Mouse (Mus musculus) ES-E14 (cell line): Measurements from ENCODE around the gene Sh3pxd2a. TPM values are rescaled to one million over a fixed set of nuclear protein-coding genes. Genes with fewer than 3 reads are reported as not detected.

ENCODE experiments used
- DNase-seq: peaks from one replicate; pipeline ENCODE4 v3.0.0-alpha.2; 2013; ENCODE audit warnings: low read depth, low spot score
- H3K27ac ChIP-seq: 2 replicates; pipeline ENCODE4 v1.5.1; 2012; ENCODE audit warnings: low read depth, mild to moderate bottlenecking, low read length, moderate library complexity, mixed read lengths; ENCODE audit not compliant: poor library complexity, insufficient read depth, severe bottlenecking
- H3K36me3 ChIP-seq: 2 replicates; pipeline ENCODE4 v1.6.1; 2012; ENCODE audit warnings: mild to moderate bottlenecking, low read length, moderate library complexity, mixed read lengths; ENCODE audit not compliant: control insufficient read depth, poor library complexity, insufficient read depth, severe bottlenecking
- H3K4me1 ChIP-seq, 2 experiments: fragments of 150-350 bp in 1 of 2; sonication (generic) in 1 of 2; 2 replicates each; pipeline ENCODE4 v1.6.1; 2012; ENCODE audit warnings: low read length in 2 of 2, mild to moderate bottlenecking in 1 of 2, mixed read lengths in 1 of 2; ENCODE audit not compliant: control insufficient read depth in 2 of 2, insufficient read depth in 2 of 2, poor library complexity in 1 of 2
- H3K4me3 ChIP-seq, 2 experiments: fragments of 150-350 bp in 1 of 2; sonication (generic) in 1 of 2; 2 replicates each; pipeline ENCODE4 v1.5.1; 2012; ENCODE audit warnings: low read length in 2 of 2, low read depth in 1 of 2, mild to moderate bottlenecking in 1 of 2, mixed read lengths in 1 of 2; ENCODE audit not compliant: insufficient read depth in 1 of 2, poor library complexity in 1 of 2, severe bottlenecking in 1 of 2
- H3K9ac ChIP-seq: 2 replicates; pipeline ENCODE4 v1.6.1; 2012; ENCODE audit warnings: low read depth, mild to moderate bottlenecking, low read length, mixed read lengths; ENCODE audit not compliant: poor library complexity, insufficient read depth, severe bottlenecking
- H3K9me3 ChIP-seq: fragments of 150-350 bp; sonication (generic); 2 replicates; pipeline ENCODE4 v1.6.1; 2012; ENCODE audit warnings: low read depth, mild to moderate bottlenecking, low read length; ENCODE audit not compliant: control insufficient read depth, insufficient read depth
- CHD2 ChIP-seq: IDR thresholded peaks from 2 replicates; pipeline ENCODE4 v1.6.1; 2014; ENCODE audit warnings: mild to moderate bottlenecking, low read depth, low read length, inconsistent platforms
- HCFC1 ChIP-seq: IDR thresholded peaks from 2 replicates; pipeline ENCODE4 v1.6.1; 2012; ENCODE audit warnings: low read length, inconsistent platforms, borderline replicate concordance; ENCODE audit not compliant: insufficient read depth
- MAFK ChIP-seq: IDR thresholded peaks from 2 replicates; pipeline ENCODE4 v1.6.1; 2014; ENCODE audit warnings: mild to moderate bottlenecking, low read depth, low read length, inconsistent platforms; ENCODE audit not compliant: insufficient read depth
- ZC3H11A ChIP-seq: IDR thresholded peaks from 2 replicates; pipeline ENCODE4 v1.6.1; 2012; ENCODE audit warnings: low read depth, mild to moderate bottlenecking, inconsistent platforms, low read length, borderline replicate concordance
- ZNF384 ChIP-seq: IDR thresholded peaks from 2 replicates; pipeline ENCODE4 v1.6.1; 2012; ENCODE audit warnings: low read depth, low read length, inconsistent platforms
- in situ Hi-C, 2 experiments: fragments of 600-800 bp; cut with MboI; formaldehyde crosslinking; loops; one replicate each; pipeline ENCODE4 v1.15.1; 2025; ENCODE audit warnings: low sequenced_read_pairs in 2 of 2, inconsistent platforms in 1 of 2; ENCODE audit not compliant: unreplicated experiment in 2 of 2
- total RNA-seq: library from RNA; depleted of rRNA; stranded (reverse); fragments of 300-350 nt; gene quantifications from 2 replicates; pipeline ENCODE4 v1.2.3, GENCODE M21; 2012

Gene Sh3pxd2a
- total RNA-seq, 1 experiment: 13.0 TPM

DNA sequence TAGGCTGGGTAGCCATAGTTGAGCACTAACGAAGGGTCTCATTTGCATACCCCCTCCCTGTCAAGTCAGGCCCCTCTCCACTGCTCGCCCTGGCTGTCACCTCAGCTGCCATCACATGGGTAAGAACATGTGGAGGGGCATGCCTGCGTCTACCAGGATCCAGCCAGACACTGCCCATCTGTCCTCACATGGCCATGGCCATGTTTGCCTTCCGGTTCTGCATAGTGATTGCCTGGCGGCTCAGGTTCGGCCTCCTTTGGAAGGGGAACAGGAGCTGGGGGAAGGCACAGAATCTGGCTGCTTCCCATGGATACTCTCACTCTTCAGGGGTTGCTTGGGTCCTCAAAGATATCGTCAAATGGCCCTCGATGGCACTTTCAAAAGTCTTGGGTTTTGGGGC is 233.5 kb downstream of the Sh3pxd2a start:
- H3K36me3 ChIP-seq: no peaks in the 10 kb centered on the region
- peaks cover 0 to 8% of the 10 kb centered on the region in 2 experiments; a peak in 1 of 4 replicates for H3K4me1 ChIP-seq
- DNase-seq: no peak
- in situ Hi-C loops: no loop called here
- no peak overlapping the region for H3K27ac ChIP-seq
- H3K9me3 ChIP-seq: no peaks in the 10 kb centered on the region
- no peak overlapping the region for H3K4me3 ChIP-seq
- no peak overlapping the region for H3K9ac ChIP-seq
- TF ChIP-seq MAFK: no peak
- TF ChIP-seq ZC3H11A: no peak
- no peak for TF ChIP-seq CHD2
- TF ChIP-seq HCFC1: no peak
- TF ChIP-seq ZNF384: no peak

DNA sequence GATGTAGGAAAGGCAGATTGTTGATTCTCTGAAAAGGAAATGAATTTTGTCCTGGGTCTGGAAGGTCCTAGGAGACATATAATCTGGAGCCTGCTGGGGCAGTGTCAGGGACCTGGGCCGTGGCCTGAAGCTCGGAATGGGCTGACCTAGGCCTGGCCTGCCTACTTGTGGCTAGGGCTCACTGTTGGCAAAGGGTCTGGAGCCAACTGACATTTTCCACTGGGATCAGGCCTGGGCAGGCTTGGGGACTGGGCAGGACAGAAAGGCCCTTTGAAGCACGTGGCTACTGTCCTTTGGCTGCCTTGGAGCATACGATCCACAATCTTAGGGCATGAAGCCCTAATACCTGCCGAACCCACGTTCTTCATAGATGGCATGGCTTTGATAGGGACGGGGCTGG is 234.1 kb downstream of the Sh3pxd2a start:
- H3K27ac ChIP-seq: no peak overlapping the region
- peaks cover 0 to 8% of the 10 kb centered on the region in 2 experiments; a peak in 1 of 4 replicates for H3K4me1 ChIP-seq
- H3K9me3 ChIP-seq: no peaks in the 10 kb centered on the region
- DNase-seq: no peak
- no peak overlapping the region for H3K4me3 ChIP-seq
- no peak overlapping the region for H3K9ac ChIP-seq
- no peak for TF ChIP-seq ZC3H11A
- in situ Hi-C loops: no loop called here
- no peaks in the 10 kb centered on the region for H3K36me3 ChIP-seq

DNA sequence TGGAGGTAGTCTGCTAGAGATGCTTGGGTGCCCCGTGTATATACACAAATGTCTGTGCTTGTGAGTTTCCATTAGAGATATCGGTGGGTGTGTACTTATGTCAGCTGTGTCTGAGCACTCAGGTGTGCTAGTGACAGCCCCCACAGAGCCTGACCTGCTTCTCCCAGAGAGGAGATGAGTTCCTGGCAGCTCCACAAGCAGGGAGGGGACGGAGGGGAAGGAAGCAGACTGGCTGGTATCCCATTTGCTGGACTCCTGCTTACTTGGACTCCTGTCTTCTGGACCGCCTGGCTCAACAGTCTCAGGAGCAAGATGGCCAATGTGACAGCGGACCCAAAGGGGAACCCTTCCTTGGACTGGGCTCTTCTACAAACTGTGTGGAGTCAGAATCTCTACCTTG is 234.7 kb downstream of the Sh3pxd2a start:
- TF ChIP-seq ZC3H11A (no peak), ZNF384 (no peak), MAFK (no peak), CHD2 (no peak), HCFC1 (no peak)
- no peak for DNase-seq
- Histone ChIP-seq H3K9me3 (no peaks in the 10 kb centered on the region), H3K4me3 (no peak overlapping the region), H3K36me3 (no peaks in the 10 kb centered on the region), H3K4me1 (peaks cover 0 to 8% of the 10 kb centered on the region in 2 experiments; a peak in 1 of 4 replicates), H3K9ac (no peak overlapping the region), H3K27ac (no peak overlapping the region)
- in situ Hi-C loops: no loop called here

DNA sequence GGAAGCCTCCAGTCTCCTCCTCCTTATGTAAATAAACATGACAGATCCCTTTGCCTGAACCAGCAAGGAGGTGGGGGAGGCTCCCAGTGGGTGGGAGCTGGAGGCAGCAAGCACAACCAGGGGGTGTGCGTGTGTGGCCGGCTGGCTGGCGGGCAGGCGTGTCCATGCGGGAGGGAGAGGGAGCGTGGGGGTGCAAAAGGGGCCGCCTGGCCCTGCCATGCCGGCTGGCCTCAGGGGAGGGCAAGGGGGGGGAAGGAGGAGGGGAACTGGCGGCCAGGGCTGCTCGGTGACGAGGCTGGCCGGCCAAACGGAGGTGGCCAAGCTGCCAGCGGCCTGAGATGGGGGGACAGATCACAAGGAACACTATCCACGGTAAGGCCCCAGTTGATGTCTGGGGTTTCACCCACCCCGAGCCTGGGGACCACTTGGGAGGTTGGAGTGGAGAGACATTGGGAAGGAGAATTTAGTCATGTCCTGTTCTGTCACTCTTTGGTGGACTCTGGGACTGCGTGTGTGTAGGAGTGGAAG is 235.4 kb downstream of the Sh3pxd2a start:
- Histone ChIP-seq H3K9me3 (no peaks in the 10 kb centered on the region), H3K4me1 (peaks cover 0 to 8% of the 10 kb centered on the region in 2 experiments; a peak in 1 of 4 replicates), H3K27ac (no peak overlapping the region), H3K36me3 (no peaks in the 10 kb centered on the region), H3K9ac (peak overlapping the region; percentile 15; the same call in 1 of the 2 replicates), H3K4me3 (peak overlapping the region in 1 of 2 experiments; percentile 48; a peak in 1 of 4 replicates)
- in situ Hi-C loops: no loop called here
- TF ChIP-seq HCFC1 (no peak), MAFK (no peak)
- no peak for DNase-seq

DNA sequence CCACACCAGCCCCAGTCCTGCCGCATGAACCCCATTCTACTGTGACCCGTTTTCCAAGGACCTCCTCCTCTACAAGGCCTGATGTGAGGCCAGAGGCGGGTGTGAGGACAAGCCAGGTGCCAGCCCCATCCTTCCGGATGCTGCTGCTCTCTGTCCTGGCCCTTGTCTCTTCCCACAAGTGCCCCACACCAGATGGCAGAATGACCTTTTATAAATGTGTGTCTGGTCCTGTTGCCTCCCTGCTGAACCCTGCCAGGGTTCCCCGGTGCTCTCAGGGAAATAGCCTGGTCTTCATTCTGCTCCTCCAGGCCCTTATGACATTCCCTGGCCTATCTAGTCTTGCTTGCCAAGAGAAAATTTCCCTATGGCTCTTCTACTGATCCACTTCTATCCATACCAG is 238.4 kb downstream of the Sh3pxd2a start:
- Histone ChIP-seq H3K4me3 (no peak overlapping the region), H3K9ac (no peak overlapping the region), H3K27ac (no peak overlapping the region), H3K36me3 (no peaks in the 10 kb centered on the region), H3K9me3 (no peaks in the 10 kb centered on the region), H3K4me1 (peaks cover 3 to 15% of the 10 kb centered on the region in 2 experiments; a peak in 1 of 4 replicates)
- DNase-seq: no peak
- in situ Hi-C loops: no loop called here
- TF ChIP-seq ZC3H11A: no peak
- no peak for TF ChIP-seq ZNF384
- TF ChIP-seq MAFK: no peak
- no peak for TF ChIP-seq CHD2
- no peak for TF ChIP-seq HCFC1
